ENCODE assay signal across 9 mouse cellular contexts in genomic region chr15:91463026-91463661, GRCm38 (mm10).
DNase-seq lines count a peak whose midpoint lies in the region; ATAC-seq and TF ChIP-seq lines count a peak whose summit lies in the region.
"Had no signal": no experiment of that assay in that cellular context is flagged by ENCODE, and none has a peak within 500 bp of the region (broad histone marks: within the 10 kb centered on the region; RNA-seq: fewer than 3 reads in every experiment).

No protein-coding gene starts in this region.

- H3K4me3 ChIP-seq in lung, postnatal 0 days (ENCODE audit: low read depth, low read length) = no peak overlapping the region
- H3K4me3 ChIP-seq in intestine, embryonic 16.5 days (ENCODE audit: low read length) = no peak overlapping the region
- H3K4me3 ChIP-seq: embryonic facial prominence, embryonic 12.5 days had no signal

- no peak overlapping the region for H3K4me2 ChIP-seq in lung, postnatal 0 days (replicated peaks; ENCODE audit: low read depth, low read length)
- H3K4me2 ChIP-seq in intestine, embryonic 16.5 days (ENCODE audit: low read depth, low read length) = no peak overlapping the region
- H3K4me2 ChIP-seq: embryonic facial prominence, embryonic 12.5 days had no signal

- 59% methylated on average over 16 of the region's 16 CpGs for WGBS in lung, postnatal 0 days
- 47% methylated on average over 16 of the region's 16 CpGs for WGBS in large intestine, adult 2 months
- 73% methylated on average over 16 of the region's 16 CpGs for WGBS in intestine, embryonic 16.5 days

- no peaks in the 10 kb centered on the region for H3K9me3 ChIP-seq in lung, postnatal 0 days (ENCODE audit: low read length)
- H3K9me3 ChIP-seq in intestine, embryonic 16.5 days (ENCODE audit: control insufficient read depth, low read length) = no peaks in the 10 kb centered on the region
- H3K9me3 ChIP-seq: embryonic facial prominence, embryonic 12.5 days had no signal

- H3K27me3 ChIP-seq in lung, postnatal 0 days (replicated peaks; ENCODE audit: insufficient read depth, low read length) = no peaks in the 10 kb centered on the region
- H3K27me3 ChIP-seq in intestine, embryonic 16.5 days (replicated peaks; ENCODE audit: control insufficient read depth, insufficient read depth, low read length) = no peaks in the 10 kb centered on the region
- H3K27me3 ChIP-seq: embryonic facial prominence, embryonic 12.5 days had no signal

- no peak overlapping the region for H3K27ac ChIP-seq in lung, postnatal 0 days (ENCODE audit: low read length)
- no peak overlapping the region for H3K27ac ChIP-seq in intestine, embryonic 16.5 days (ENCODE audit: low read length)
- H3K27ac ChIP-seq: embryonic facial prominence, embryonic 12.5 days; macrophage had no signal

- TF ChIP-seq CTCF in lung, postnatal 0 days (IDR thresholded peaks at IDR 0.05) = no peak

- peak; percentile 48 for DNase-seq in lung, postnatal 0 days (ENCODE audit: low spot score)
- no peak for DNase-seq in lung, postnatal 25 days (ENCODE audit: low spot score)
- DNase-seq in cerebellum, adult 11 months = peak; percentile 79
- DNase-seq in large intestine, adult 2 months (ENCODE audit: low read depth, low spot score) = peak; percentile 33
- peak; percentile 25 for DNase-seq in skeletal muscle tissue, adult 2 months (ENCODE audit: low read depth, low spot score)
- DNase-seq in embryo, embryonic 11 days = no peak

- no peaks in the 10 kb centered on the region for H3K4me1 ChIP-seq in lung, postnatal 0 days (ENCODE audit: insufficient read depth, low read depth, low read length)
- no peaks in the 10 kb centered on the region for H3K4me1 ChIP-seq in intestine, embryonic 16.5 days (ENCODE audit: control insufficient read depth, insufficient read depth, low read length)
- H3K4me1 ChIP-seq: embryonic facial prominence, embryonic 12.5 days had no signal

- H3K9ac ChIP-seq in lung, postnatal 0 days (replicated peaks; ENCODE audit: low read depth) = no peak overlapping the region
- no peak overlapping the region for H3K9ac ChIP-seq in intestine, embryonic 16.5 days (ENCODE audit: low read depth, low read length)
- H3K9ac ChIP-seq: embryonic facial prominence, embryonic 12.5 days had no signal

- peak; percentile 26; the same call in 1 of the 2 replicates for TF ChIP-seq EP300 in lung, postnatal 0 days (IDR thresholded peaks at IDR 0.05)

- H3K36me3 ChIP-seq in lung, postnatal 0 days (ENCODE audit: insufficient read depth, low read length) = no peaks in the 10 kb centered on the region
- H3K36me3 ChIP-seq in intestine, embryonic 16.5 days (ENCODE audit: control insufficient read depth, insufficient read depth, low read length) = no peaks in the 10 kb centered on the region
- H3K36me3 ChIP-seq: embryonic facial prominence, embryonic 12.5 days had no signal

- ATAC-seq in lung, postnatal 0 days = peak; percentile 71
- ATAC-seq in intestine, embryonic 16.5 days = no peak

Comparison
In these comparisons a context has a peak if more than half of its experiments do, and no peak if none do; other contexts are left out.
1. DNase-seq: peak in lung, postnatal 0 days (single experiment), cerebellum, adult 11 months (single experiment), large intestine, adult 2 months (single experiment) and skeletal muscle tissue, adult 2 months (single experiment); none in lung, postnatal 25 days (single experiment) and embryo, embryonic 11 days (single experiment).